Mouse (Mus musculus) splenic B cell, adult 2 months (primary cell): Measurements from ENCODE around the gene Mrps26.

Experiments used
- DNase-seq: peaks from one replicate; pipeline ENCODE4 v3.0.0-alpha.2; 2011; ENCODE audit warnings: low read depth, low spot score
- H3K27me3 ChIP-seq: 2 replicates; pipeline ENCODE4 v1.6.1; 2012; ENCODE audit warnings: mild to moderate bottlenecking, low read length, moderate library complexity, mixed read lengths; ENCODE audit not compliant: control insufficient read depth, poor library complexity, insufficient read depth, severe bottlenecking
- H3K36me3 ChIP-seq: 2 replicates; pipeline ENCODE4 v1.6.1; 2012; ENCODE audit warnings: mild to moderate bottlenecking, low read length, moderate library complexity, mixed read lengths; ENCODE audit not compliant: control insufficient read depth, poor library complexity, insufficient read depth, severe bottlenecking

Mrps26 gene

GRCm38 (mm10) chr2:130583902-130584560, 20.5 kb downstream of the Mrps26 start:
- DNase-seq: no peak
- Histone ChIP-seq H3K27me3 (no peaks in the 10 kb centered on the region), H3K36me3 (no peaks in the 10 kb centered on the region)

- H3K27me3 ChIP-seq: no peaks in the 10 kb centered on the region
- no peak for DNase-seq
- peaks cover 1% of the 10 kb centered on the region; the same call in 1 of the 2 replicates for H3K36me3 ChIP-seq
Measured at GRCm38 (mm10) chr2:130586016-130586415, 22.5 kb downstream of the Mrps26 start.

GRCm38 (mm10) chr2:130588373-130588772, 24.8 kb downstream of the Mrps26 start:
- no peaks in the 10 kb centered on the region for H3K27me3 ChIP-seq
- peaks cover 4% of the 10 kb centered on the region; the same call in 1 of the 2 replicates for H3K36me3 ChIP-seq
- DNase-seq: no peak

- H3K36me3 ChIP-seq: peaks cover 4% of the 10 kb centered on the region; the same call in 1 of the 2 replicates
- no peak for DNase-seq
- H3K27me3 ChIP-seq: no peaks in the 10 kb centered on the region
Measured at GRCm38 (mm10) chr2:130589157-130589556, 25.6 kb downstream of the Mrps26 start.

DNA sequence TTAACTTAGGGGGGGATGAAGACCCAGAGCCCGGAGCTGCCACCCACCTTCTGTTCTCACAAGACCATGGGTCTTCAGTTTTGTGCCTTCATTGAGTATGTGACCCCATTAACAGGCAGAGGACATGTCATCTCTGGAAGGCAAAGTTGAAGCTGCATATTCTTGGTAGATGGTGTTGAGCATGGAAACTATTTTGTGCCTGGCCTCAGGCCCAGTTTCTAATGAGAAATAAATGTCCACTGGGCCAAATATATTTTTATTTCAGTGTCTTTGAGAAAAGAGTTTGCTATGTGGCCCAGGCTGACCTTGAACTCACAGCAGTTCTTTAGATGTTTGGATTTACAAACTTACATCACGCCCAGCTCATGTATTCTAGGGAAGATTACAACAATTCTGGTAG, 26.2 kb downstream of the Mrps26 start:
- Histone ChIP-seq H3K27me3 (no peaks in the 10 kb centered on the region), H3K36me3 (peaks cover 5% of the 10 kb centered on the region; the same call in 1 of the 2 replicates)
- DNase-seq: no peak

DNA sequence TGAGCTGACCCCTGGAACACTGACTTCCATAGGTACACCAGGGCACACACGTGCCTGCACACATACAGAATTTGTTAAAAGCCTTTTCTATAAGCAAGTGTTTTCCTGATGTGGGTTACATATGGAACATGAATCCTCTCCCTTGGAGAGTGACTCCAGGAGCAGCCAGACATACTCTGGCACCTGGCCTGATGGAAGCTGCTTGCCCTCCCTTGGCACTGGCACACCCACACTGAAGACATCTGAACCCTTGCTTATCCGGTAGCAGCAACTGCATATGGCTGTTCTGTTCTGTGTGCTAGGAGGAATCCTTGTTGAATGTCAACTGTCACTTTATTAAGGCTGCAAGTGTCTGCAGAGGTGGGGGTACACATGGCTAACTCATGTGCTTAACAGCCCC, 27.5 kb downstream of the Mrps26 start:
- no peak for DNase-seq
- Histone ChIP-seq H3K27me3 (no peaks in the 10 kb centered on the region), H3K36me3 (peaks cover 6% of the 10 kb centered on the region; the same call in 1 of the 2 replicates)

- DNase-seq: no peak
- H3K36me3 ChIP-seq: peaks cover 8% of the 10 kb centered on the region
- H3K27me3 ChIP-seq: no peaks in the 10 kb centered on the region
Measured at GRCm38 (mm10) chr2:130595596-130595995, 32.1 kb downstream of the Mrps26 start.

- DNase-seq: peak; percentile 34
- peaks cover 6% of the 10 kb centered on the region; the same call in 1 of the 2 replicates for H3K36me3 ChIP-seq
- no peaks in the 10 kb centered on the region for H3K27me3 ChIP-seq
Measured at GRCm38 (mm10) chr2:130597601-130598010, 34.1 kb downstream of the Mrps26 start.

DNA sequence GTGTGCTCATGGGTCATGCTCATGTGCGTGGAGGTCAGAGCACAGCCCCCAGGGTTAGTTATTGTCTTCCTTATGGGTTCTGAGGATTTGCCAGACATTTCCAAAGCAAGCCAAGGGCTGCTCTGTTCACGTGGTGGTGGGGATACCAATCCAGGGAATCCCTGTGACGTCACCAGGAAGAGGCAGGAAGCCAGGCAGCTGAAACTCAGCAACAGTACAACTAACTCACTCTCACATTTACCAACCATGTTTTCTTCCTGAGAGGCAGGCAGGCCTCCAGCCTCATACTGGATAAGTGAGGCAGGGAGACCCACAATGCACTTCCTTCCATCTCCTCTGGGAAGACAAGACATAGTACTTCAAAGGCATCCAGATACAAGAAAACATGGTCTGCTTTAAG, 34.9 kb downstream of the Mrps26 start:
- no peak for DNase-seq
- Histone ChIP-seq H3K36me3 (peaks cover 6% of the 10 kb centered on the region; the same call in 1 of the 2 replicates), H3K27me3 (no peaks in the 10 kb centered on the region)

- no peak for DNase-seq
- no peaks in the 10 kb centered on the region for H3K27me3 ChIP-seq
- H3K36me3 ChIP-seq: peaks cover 4% of the 10 kb centered on the region; the same call in 1 of the 2 replicates
Measured at GRCm38 (mm10) chr2:130602195-130602594, 38.7 kb downstream of the Mrps26 start.

GRCm38 (mm10) chr2:130613091-130613490, 49.5 kb downstream of the Mrps26 start:
- DNase-seq: no peak
- Histone ChIP-seq H3K27me3 (no peaks in the 10 kb centered on the region), H3K36me3 (peaks cover 2% of the 10 kb centered on the region; the same call in 1 of the 2 replicates)
